Mouse (Mus musculus): ENCODE measurements around the gene Sptan1. TPM values are rescaled to one million over a fixed set of nuclear protein-coding genes. Genes with fewer than 3 reads are reported as not detected.

Sptan1 gene
- polyA plus RNA-seq, 1 experiment from 2014 or later: 84.2 TPM

- 14% methylated on average over 1 of the region's 1 CpGs for WGBS
- H3K36me3 ChIP-seq (ENCODE audit: control insufficient read depth, insufficient read depth, low read length): 0 out of 2 replicates have a peak, but pooled peaks cover 18% of the 10 kb centered on the region
- ATAC-seq (ENCODE audit: insufficient read depth, low FRiP score): no peak
- no peak overlapping the region for H3K4me2 ChIP-seq (ENCODE audit: low read depth, low read length)
- no peaks in the 10 kb centered on the region for H3K9me3 ChIP-seq (replicated peaks; ENCODE audit: control insufficient read depth, low read length)
- peak overlapping the region; percentile 70 for H3K27ac ChIP-seq (ENCODE audit: low read length)
- no peaks in the 10 kb centered on the region for H3K27me3 ChIP-seq (ENCODE audit: control insufficient read depth, insufficient read depth, low read length)
- no peak overlapping the region for H3K9ac ChIP-seq (ENCODE audit: low read length)
- H3K4me3 ChIP-seq (replicated peaks; ENCODE audit: low read length): no peak overlapping the region
- H3K4me1 ChIP-seq (ENCODE audit: control insufficient read depth, insufficient read depth, low read length): no peaks in the 10 kb centered on the region
Measured at GRCm38 (mm10) chr2:29944723-29945122, 20.6 kb upstream of the Sptan1 start.

DNA sequence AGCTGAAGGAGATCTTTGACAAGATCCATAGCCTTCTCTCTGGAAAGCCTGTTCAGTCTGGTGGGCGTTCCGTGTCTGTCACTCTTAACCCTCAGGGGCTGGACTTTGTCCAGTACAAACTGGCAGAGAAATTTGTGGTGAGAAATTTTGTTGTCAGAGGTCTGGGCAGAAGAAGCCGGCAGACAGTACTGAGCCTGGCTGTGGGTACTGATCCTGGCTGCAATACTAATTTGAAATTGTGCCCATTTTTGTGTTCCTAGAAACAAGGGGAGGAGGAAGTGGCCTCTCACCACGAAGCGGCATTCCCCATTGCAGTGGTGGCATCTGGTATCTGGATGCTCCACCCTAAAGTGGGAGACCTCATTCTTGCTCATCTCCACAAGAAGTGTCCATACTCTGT, 16.5 kb upstream of the Sptan1 start:
- Histone ChIP-seq H3K27me3 (ENCODE audit: control insufficient read depth, insufficient read depth, low read length) (no peaks in the 10 kb centered on the region), H3K9ac (ENCODE audit: low read length) (no peak overlapping the region), H3K4me3 (replicated peaks; ENCODE audit: low read length) (no peak overlapping the region), H3K36me3 (ENCODE audit: control insufficient read depth, insufficient read depth, low read length) (0 out of 2 replicates have a peak, but pooled peaks cover 30% of the 10 kb centered on the region), H3K4me2 (ENCODE audit: low read depth, low read length) (no peak overlapping the region), H3K4me1 (ENCODE audit: control insufficient read depth, insufficient read depth, low read length) (no peaks in the 10 kb centered on the region), H3K9me3 (replicated peaks; ENCODE audit: control insufficient read depth, low read length) (no peaks in the 10 kb centered on the region), H3K27ac (ENCODE audit: low read length) (no peak overlapping the region)
- WGBS: 95% methylated on average over 5 of the region's 5 CpGs
- ATAC-seq (ENCODE audit: insufficient read depth, low FRiP score): no peak

DNA sequence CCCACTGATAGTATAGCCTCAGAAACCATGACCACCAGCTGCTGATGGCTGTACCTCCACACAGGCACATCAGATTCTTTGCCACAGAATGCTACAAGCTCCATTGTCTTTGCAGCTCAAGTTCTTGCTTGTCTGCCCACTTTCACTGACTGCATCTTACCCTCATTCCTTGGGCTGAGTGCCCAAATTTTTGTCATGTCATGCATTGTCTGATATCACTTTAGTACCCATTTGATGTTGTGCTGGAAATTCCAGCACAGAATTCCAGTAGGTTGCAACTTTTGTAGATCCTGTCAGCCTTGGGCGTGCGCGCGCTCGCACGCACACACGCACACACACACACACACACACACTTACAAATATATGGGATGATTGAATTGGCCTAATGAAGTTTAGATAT, 4.1 kb upstream of the Sptan1 start:
- 91% methylated on average over 7 of the region's 7 CpGs for WGBS
- no peak overlapping the region for H3K27ac ChIP-seq (ENCODE audit: low read length)
- H3K9me3 ChIP-seq (replicated peaks; ENCODE audit: control insufficient read depth, low read length): no peaks in the 10 kb centered on the region
- no peak overlapping the region for H3K4me2 ChIP-seq (ENCODE audit: low read depth, low read length)
- ATAC-seq (ENCODE audit: insufficient read depth, low FRiP score): no peak
- no peak overlapping the region for H3K9ac ChIP-seq (ENCODE audit: low read length)
- peaks cover 7% of the 10 kb centered on the region; the same call in 1 of the 2 replicates for H3K4me1 ChIP-seq (ENCODE audit: control insufficient read depth, insufficient read depth, low read length)
- no peaks in the 10 kb centered on the region for H3K27me3 ChIP-seq (ENCODE audit: control insufficient read depth, insufficient read depth, low read length)
- H3K36me3 ChIP-seq (ENCODE audit: control insufficient read depth, insufficient read depth, low read length): peaks cover 4% of the 10 kb centered on the region; the same call in 1 of the 2 replicates
- no peak overlapping the region for H3K4me3 ChIP-seq (replicated peaks; ENCODE audit: low read length)

DNA sequence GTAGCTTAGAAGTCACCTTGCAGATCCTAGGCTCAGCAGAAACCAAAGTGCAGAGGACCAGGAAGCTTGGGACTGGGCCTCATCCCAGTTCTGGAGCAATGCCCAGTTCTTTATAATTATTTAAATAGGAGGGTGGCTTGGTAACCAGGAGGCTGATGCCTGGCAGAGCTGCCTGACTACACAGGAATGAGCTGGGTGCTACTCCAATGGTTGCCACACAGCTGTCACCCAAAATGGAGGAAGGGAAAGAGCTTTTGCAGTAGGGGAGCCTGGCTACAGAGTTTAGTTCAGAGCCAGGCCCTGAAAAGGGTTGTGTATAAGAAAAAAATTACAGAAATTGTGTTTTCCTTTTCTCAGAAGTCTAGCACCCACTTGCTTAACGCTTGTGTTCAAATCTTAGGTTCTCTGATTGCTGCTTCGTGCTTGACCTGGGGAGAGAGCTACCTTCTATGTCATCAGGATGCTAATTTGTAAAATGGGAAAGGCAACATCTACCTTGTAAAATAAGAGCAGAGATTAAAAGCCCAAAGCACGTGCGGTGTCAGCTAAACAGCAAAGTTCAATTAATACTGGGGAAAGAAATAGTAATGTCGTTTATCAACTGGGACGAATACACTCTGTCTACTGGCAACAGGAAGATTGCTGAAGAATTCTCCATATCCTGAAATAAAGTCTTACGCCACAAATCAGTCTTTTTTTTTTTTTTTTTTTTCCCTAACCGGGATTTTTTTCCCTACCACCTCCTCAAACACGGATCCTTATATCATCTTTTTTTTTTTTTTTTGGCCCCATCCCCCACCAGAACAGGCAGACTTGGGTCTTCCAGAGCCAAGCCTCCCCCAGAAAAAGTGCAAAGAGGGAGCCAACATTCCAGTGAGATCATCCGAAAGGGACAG, 758 bp upstream of the Sptan1 start:
- 12% methylated on average over 10 of the region's 10 CpGs for WGBS
- no peak; the same call in 1 of the 2 replicates for ATAC-seq (ENCODE audit: insufficient read depth, low FRiP score)
- Histone ChIP-seq H3K9ac (ENCODE audit: low read length) (peak overlapping the region; percentile 73), H3K36me3 (ENCODE audit: control insufficient read depth, insufficient read depth, low read length) (no peaks in the 10 kb centered on the region), H3K4me3 (replicated peaks; ENCODE audit: low read length) (peak overlapping the region; percentile 94), H3K4me2 (ENCODE audit: low read depth, low read length) (peak overlapping the region; percentile 50), H3K27me3 (ENCODE audit: control insufficient read depth, insufficient read depth, low read length) (no peaks in the 10 kb centered on the region), H3K9me3 (replicated peaks; ENCODE audit: control insufficient read depth, low read length) (no peaks in the 10 kb centered on the region), H3K4me1 (ENCODE audit: control insufficient read depth, insufficient read depth, low read length) (peaks cover 24% of the 10 kb centered on the region), H3K27ac (ENCODE audit: low read length) (peak overlapping the region; percentile 87)

DNA sequence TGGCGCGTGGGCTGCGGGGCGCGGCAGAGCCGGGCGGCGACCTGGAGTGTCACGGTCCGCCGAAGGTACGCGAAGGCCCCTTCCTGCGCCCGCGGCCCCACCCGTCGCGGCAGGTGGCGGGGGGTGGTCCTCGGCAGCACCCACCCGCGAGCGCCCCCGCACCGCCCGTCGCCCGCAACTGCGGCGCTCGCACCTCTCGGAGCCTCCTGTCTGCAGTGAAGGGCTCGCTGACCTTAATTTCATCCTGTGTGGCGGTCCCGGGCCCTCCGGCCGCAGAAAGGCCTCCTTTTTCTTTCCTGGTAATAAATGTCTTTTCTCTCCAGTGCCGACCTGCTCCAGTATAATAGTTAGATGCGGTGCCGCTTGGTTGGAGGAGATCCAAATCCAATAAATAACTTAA, 546 bp downstream of the Sptan1 start:
- Histone ChIP-seq H3K9me3 (replicated peaks; ENCODE audit: control insufficient read depth, low read length) (no peaks in the 10 kb centered on the region), H3K36me3 (ENCODE audit: control insufficient read depth, insufficient read depth, low read length) (no peaks in the 10 kb centered on the region), H3K4me2 (ENCODE audit: low read depth, low read length) (peak overlapping the region; percentile 50), H3K27me3 (ENCODE audit: control insufficient read depth, insufficient read depth, low read length) (no peaks in the 10 kb centered on the region), H3K4me3 (replicated peaks; ENCODE audit: low read length) (peak overlapping the region; percentile 94), H3K9ac (ENCODE audit: low read length) (peak overlapping the region; percentile 99), H3K27ac (ENCODE audit: low read length) (peak overlapping the region; percentile 87), H3K4me1 (ENCODE audit: control insufficient read depth, insufficient read depth, low read length) (peaks cover 24% of the 10 kb centered on the region)
- under 1% methylated on average over 41 of the region's 41 CpGs for WGBS
- ATAC-seq (ENCODE audit: insufficient read depth, low FRiP score): no peak

DNA sequence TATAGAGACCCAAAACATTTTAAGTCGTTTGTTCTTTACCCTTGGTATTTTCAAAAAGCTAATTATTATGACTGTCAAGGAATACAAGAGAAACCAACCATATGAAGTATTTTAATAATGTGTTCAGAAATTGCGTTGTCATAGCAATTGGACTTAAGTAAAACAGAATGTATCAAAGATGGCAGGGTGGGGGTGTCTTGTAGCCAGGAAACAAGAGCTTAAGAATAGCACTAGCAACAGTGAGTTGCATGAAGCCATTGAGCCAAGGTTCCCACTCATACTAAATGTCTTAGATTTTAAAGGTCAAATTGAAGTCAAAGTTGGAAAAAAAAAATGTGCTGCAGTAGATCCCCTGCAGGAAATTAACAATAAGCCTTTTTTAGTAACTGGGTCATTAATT, 1.5 kb downstream of the Sptan1 start:
- no peak overlapping the region for H3K27ac ChIP-seq (ENCODE audit: low read length)
- WGBS: 60% methylated on average over 2 of the region's 2 CpGs
- no peaks in the 10 kb centered on the region for H3K9me3 ChIP-seq (replicated peaks; ENCODE audit: control insufficient read depth, low read length)
- no peak for ATAC-seq (ENCODE audit: insufficient read depth, low FRiP score)
- no peaks in the 10 kb centered on the region for H3K27me3 ChIP-seq (ENCODE audit: control insufficient read depth, insufficient read depth, low read length)
- H3K4me1 ChIP-seq (ENCODE audit: control insufficient read depth, insufficient read depth, low read length): peaks cover 31% of the 10 kb centered on the region
- H3K4me2 ChIP-seq (ENCODE audit: low read depth, low read length): peak overlapping the region; percentile 50
- peak overlapping the region; percentile 94 for H3K4me3 ChIP-seq (replicated peaks; ENCODE audit: low read length)
- H3K9ac ChIP-seq (ENCODE audit: low read length): no peak overlapping the region
- H3K36me3 ChIP-seq (ENCODE audit: control insufficient read depth, insufficient read depth, low read length): no peaks in the 10 kb centered on the region

- Histone ChIP-seq H3K9ac (ENCODE audit: low read length) (0 out of 2 replicates have a peak overlapping the region, but pooled peaks have one; percentile 9), H3K4me1 (ENCODE audit: control insufficient read depth, insufficient read depth, low read length) (peaks cover 38% of the 10 kb centered on the region), H3K27ac (ENCODE audit: low read length) (no peak overlapping the region), H3K36me3 (ENCODE audit: control insufficient read depth, insufficient read depth, low read length) (no peaks in the 10 kb centered on the region), H3K9me3 (replicated peaks; ENCODE audit: control insufficient read depth, low read length) (no peaks in the 10 kb centered on the region), H3K4me3 (replicated peaks; ENCODE audit: low read length) (peak overlapping the region; percentile 10; the same call in 1 of the 2 replicates), H3K4me2 (ENCODE audit: low read depth, low read length) (peak overlapping the region; percentile 50), H3K27me3 (ENCODE audit: control insufficient read depth, insufficient read depth, low read length) (no peaks in the 10 kb centered on the region)
- ATAC-seq (ENCODE audit: insufficient read depth, low FRiP score): no peak
- WGBS: 56% methylated on average over 5 of the region's 5 CpGs
Measured at GRCm38 (mm10) chr2:29967768-29968167, 2.4 kb downstream of the Sptan1 start.

DNA sequence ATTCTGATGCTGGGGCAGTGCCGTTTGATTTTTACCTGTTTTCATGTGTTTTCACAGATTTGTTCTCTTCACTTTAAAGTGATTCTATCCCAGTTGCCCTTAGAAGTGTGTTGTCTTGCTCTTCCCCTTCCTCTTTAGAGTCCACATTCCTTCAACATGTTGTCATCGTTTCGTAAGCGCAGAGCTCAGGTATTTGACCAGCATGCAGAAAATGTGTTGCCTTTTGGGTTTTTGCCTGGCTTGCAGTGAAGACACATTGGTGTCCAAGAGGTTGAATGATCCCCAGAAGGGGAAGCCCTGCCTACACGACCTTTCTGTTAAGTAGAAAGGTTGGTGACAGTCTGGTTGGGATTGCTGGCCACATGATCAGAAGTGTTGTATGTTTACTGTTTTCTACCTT, 3.3 kb downstream of the Sptan1 start:
- 50% methylated on average over 5 of the region's 5 CpGs for WGBS

DNA sequence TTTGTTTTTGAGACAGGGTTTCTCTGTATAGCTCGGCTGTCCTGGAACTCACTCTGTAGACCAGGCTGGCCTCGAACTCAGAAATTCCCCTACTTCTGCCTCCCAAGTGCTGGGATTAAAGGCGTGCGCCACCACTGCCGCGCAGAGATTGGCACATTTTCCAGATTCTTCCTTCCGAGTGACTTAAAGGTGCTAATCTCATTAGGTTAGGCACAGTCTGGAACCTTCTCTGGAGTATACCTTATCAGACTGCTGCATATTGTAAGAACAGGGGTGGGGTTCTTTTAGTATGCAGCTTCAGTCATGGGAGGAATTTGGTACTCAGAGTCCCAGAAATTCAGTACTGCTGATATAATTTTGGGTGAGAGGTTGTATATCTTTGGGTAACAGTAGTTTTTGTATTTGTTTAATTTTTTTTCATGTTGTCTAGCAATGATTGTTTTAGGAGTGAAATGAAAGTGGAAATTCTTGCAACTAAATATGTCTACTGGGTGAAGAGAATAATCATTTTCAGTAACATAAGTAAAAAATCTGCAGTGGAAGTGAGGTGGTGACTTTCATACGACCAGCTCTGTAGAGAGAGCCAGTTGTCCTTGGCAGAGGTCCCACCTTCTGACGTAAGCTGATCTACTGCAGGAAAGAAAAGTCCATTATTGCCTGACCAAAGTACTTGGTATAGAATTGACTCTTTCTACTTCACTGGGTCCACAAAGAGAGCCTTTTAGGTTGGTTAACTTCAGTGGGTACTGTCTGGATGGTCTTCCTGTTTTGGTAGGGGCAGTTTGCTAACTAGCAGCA, 6.7 kb downstream of the Sptan1 start:
- H3K9me3 ChIP-seq (replicated peaks; ENCODE audit: control insufficient read depth, low read length): no peaks in the 10 kb centered on the region
- no peak overlapping the region for H3K4me2 ChIP-seq (ENCODE audit: low read depth, low read length)
- WGBS: 69% methylated on average over 9 of the region's 9 CpGs
- no peaks in the 10 kb centered on the region for H3K36me3 ChIP-seq (ENCODE audit: control insufficient read depth, insufficient read depth, low read length)
- H3K27me3 ChIP-seq (ENCODE audit: control insufficient read depth, insufficient read depth, low read length): no peaks in the 10 kb centered on the region
- H3K4me1 ChIP-seq (ENCODE audit: control insufficient read depth, insufficient read depth, low read length): peaks cover 24% of the 10 kb centered on the region
- no peak overlapping the region for H3K9ac ChIP-seq (ENCODE audit: low read length)
- no peak overlapping the region for H3K4me3 ChIP-seq (replicated peaks; ENCODE audit: low read length)
- H3K27ac ChIP-seq (ENCODE audit: low read length): peak overlapping the region; percentile 38; the same call in 1 of the 2 replicates
- 0 out of 2 replicates have a peak, but pooled peaks have one; percentile 60 for ATAC-seq (ENCODE audit: insufficient read depth, low FRiP score)

More for the DNA sequence above, 3.3 kb downstream of the Sptan1 start:
- Histone ChIP-seq H3K9me3 (replicated peaks; ENCODE audit: control insufficient read depth, low read length) (no peaks in the 10 kb centered on the region), H3K4me2 (ENCODE audit: low read depth, low read length) (no peak overlapping the region), H3K4me3 (replicated peaks; ENCODE audit: low read length) (no peak overlapping the region), H3K27ac (ENCODE audit: low read length) (no peak overlapping the region), H3K4me1 (ENCODE audit: control insufficient read depth, insufficient read depth, low read length) (peaks cover 39% of the 10 kb centered on the region), H3K27me3 (ENCODE audit: control insufficient read depth, insufficient read depth, low read length) (no peaks in the 10 kb centered on the region), H3K36me3 (ENCODE audit: control insufficient read depth, insufficient read depth, low read length) (no peaks in the 10 kb centered on the region), H3K9ac (ENCODE audit: low read length) (no peak overlapping the region)
- no peak for ATAC-seq (ENCODE audit: insufficient read depth, low FRiP score)

Data from stomach, embryonic 16.5 days (tissue).